Mouse (Mus musculus): ENCODE results near the gene Il4ra. TPM values are rescaled to one million over a fixed set of nuclear protein-coding genes. Genes with fewer than 3 reads are reported as not detected.
A peak's percentile ranks its signal among the peaks of the same experiment; 100 is the strongest.

The Il4ra gene
- polyA plus RNA-seq, 1 experiment from 2014 or later: 5.5 TPM

DNA sequence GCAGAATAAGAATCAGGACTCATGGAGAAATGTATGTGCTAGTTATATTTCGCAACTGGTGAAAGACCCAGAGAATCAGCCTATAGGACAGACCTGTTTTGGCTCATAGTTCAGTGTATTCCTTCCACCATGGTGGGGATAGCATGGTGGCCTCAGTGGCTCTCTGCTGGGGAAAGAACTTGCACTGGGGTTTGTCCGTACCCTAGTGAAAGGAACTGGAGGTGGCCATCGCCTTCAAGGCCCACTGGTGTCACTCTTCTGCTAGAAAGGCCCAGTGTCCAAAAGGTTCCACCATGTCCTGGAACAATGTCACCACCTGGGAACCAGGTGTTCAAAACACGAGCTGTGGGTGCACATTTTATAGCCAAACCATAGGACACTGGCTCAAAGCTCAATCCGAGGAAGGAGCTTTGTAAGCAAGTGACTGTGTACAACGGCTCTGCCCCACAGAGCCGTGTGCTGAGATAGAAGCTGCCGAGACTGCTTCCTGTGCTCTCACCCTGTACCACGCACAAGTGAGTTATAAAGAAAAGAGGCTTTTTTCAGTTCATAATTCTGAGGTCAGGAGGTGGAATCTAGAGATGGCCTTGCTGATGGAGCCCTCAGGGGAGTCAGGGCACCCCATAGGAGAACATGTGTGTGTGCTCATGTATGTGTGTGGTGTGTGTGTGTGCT, 27.8 kb downstream of the Il4ra start:
- WGBS: 84% methylated on average over 9 of the region's 9 CpGs
- H3K4me1 ChIP-seq: peaks cover 11% of the 10 kb centered on the region
- H3K4me3 ChIP-seq: no peak overlapping the region
- no peak for DNase-seq (ENCODE audit: low spot score)
- H3K27ac ChIP-seq (replicated peaks): no peak overlapping the region
- H3K27me3 ChIP-seq (ENCODE audit: low read depth, poor library complexity, severe bottlenecking): peaks cover 27% of the 10 kb centered on the region
- no peaks in the 10 kb centered on the region for H3K9me3 ChIP-seq (replicated peaks)
- H3K36me3 ChIP-seq: no peaks in the 10 kb centered on the region

DNA sequence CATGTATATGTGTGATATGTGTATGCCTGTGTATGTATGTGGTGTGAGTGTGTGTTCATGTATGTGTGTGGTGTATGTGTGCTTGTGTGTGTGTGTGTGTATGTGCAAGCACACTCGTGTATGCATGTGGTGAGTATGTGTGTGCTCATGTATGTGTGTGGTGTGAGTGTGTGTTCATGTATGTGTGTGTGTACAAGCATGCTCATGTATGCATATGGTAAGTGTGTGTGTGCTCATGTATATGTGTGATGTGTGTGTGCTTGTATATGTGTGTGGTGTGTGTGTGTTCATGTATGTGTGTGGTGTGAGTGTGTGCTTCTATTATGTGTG, 28.3 kb downstream of the Il4ra start:
- no peaks in the 10 kb centered on the region for H3K9me3 ChIP-seq (replicated peaks)
- H3K27me3 ChIP-seq (ENCODE audit: low read depth, poor library complexity, severe bottlenecking): peaks cover 27% of the 10 kb centered on the region
- H3K4me3 ChIP-seq: no peak overlapping the region
- no peaks in the 10 kb centered on the region for H3K36me3 ChIP-seq
- H3K4me1 ChIP-seq: peaks cover 11% of the 10 kb centered on the region
- DNase-seq (ENCODE audit: low spot score): no peak
- 82% methylated on average over 1 of the region's 1 CpGs for WGBS
- H3K27ac ChIP-seq (replicated peaks): no peak overlapping the region

DNA sequence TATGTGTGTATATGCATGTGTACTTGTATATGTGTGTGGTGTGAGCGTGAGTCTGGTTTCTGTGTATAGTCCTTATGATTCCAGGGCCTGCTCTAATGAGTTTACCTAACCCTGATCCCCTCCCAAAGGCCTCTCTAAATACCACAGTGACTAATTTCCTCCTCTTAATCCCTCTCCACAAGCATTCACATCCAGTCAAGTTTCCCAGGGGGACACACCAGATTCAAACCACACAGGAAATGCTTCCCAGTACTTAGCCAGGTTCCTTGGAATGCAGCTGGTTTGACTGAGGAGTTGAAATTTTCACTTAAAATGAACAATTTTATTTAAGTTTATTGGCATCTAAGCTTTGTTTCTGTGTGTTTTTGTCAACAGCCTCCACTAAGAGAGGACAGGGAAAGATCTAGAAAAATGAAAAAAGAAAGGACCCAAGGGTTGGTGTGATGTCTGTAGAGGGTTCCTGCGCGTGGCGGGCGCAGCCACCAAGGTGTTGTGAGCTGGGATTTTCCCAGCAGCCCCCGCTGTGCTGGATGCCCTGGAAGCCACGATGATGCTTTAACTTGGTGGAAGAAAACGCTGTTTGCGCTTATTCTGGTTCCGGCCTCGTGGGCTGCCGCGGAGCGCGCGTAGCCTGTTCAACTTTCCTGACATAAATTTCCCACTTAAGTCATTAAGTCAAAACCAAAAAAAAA, 28.9 kb downstream of the Il4ra start:
- DNase-seq (ENCODE audit: low spot score): no peak
- peaks cover 11% of the 10 kb centered on the region for H3K4me1 ChIP-seq
- no peaks in the 10 kb centered on the region for H3K9me3 ChIP-seq (replicated peaks)
- H3K4me3 ChIP-seq: peak overlapping the region; percentile 54
- H3K27ac ChIP-seq (replicated peaks): peak overlapping the region; percentile 68
- H3K36me3 ChIP-seq: no peaks in the 10 kb centered on the region
- WGBS: 8% methylated on average over 16 of the region's 16 CpGs
- H3K27me3 ChIP-seq (ENCODE audit: low read depth, poor library complexity, severe bottlenecking): peaks cover 27% of the 10 kb centered on the region

DNA sequence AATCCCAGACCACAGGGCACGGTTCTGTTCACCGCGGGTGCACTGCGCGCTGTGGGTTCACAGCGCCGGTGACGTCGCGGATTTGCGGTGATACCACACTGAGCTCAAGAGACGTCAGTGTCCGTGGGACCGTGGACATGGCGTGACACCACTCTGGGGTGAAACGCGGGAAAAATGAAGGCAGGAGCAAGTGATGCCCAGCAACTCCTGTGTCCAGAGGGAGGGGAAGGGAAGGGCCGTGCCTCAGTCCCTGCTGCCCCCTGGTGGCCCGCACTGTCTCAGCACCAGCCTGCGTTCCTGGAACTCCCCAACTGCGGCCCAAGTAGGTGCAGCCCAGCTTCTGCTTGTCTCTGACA, 29.4 kb downstream of the Il4ra start:
- Histone ChIP-seq H3K4me1 (peaks cover 11% of the 10 kb centered on the region), H3K36me3 (no peaks in the 10 kb centered on the region), H3K27me3 (ENCODE audit: low read depth, poor library complexity, severe bottlenecking) (peaks cover 27% of the 10 kb centered on the region), H3K9me3 (replicated peaks) (no peaks in the 10 kb centered on the region), H3K27ac (replicated peaks) (peak overlapping the region; percentile 68), H3K4me3 (peak overlapping the region; percentile 54)
- WGBS: 3% methylated on average over 21 of the region's 21 CpGs
- DNase-seq (ENCODE audit: low spot score): peak; percentile 87

DNA sequence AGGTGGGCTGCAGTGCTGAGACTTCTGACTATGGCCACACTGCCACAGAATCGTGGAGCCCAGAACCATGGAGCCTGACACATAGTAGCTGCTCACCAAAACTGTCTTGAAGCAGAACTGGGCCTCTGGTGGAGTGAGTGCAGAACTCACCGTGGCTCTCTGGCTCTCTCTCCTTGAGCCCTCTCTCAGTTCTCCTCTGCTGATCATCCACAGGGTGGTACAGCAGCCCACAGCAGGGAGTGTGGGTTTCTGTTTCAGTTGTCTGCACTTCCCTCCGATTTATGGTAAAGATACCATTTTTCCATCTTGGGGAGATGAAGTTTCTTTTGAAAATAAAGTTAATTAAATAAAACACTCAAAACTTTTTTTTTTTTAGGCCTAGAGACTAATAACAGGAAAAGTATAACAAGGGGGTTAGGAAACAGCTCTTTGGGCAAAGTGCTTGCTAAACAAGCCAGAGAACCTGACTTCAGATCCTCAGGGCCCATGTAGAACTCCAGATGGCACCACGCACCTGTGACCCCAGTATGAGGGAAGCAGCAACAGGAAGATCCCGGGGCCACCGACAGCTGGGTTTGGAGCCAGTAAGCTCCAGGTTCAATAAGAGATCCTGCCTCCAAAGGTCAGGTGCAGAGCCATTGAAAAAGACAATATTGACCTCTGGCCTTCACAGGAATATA, 31.5 kb downstream of the Il4ra start:
- no peaks in the 10 kb centered on the region for H3K9me3 ChIP-seq (replicated peaks)
- no peak for DNase-seq (ENCODE audit: low spot score)
- H3K27me3 ChIP-seq (ENCODE audit: low read depth, poor library complexity, severe bottlenecking): peaks cover 27% of the 10 kb centered on the region
- WGBS: 78% methylated on average over 6 of the region's 6 CpGs
- no peak overlapping the region for H3K27ac ChIP-seq (replicated peaks)
- no peaks in the 10 kb centered on the region for H3K36me3 ChIP-seq
- H3K4me3 ChIP-seq: no peak overlapping the region
- H3K4me1 ChIP-seq: peaks cover 11% of the 10 kb centered on the region

DNA sequence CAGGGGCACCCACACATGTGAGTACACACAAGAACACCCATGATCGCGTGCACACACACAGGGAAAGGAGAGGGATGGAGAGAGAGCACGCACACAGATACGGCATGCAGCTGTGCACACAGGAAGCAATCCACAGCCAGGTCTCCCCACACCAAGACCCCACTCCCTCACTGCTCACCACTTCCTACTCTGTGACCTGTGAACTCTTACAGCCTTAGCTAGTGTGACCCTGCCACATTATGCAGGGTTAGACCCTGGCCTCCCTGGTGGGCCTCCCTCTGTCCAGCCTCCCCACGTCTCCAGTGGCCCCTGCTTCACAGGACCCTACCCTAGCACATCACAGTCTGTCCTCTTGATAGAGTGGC, 32.1 kb downstream of the Il4ra start:
- Histone ChIP-seq H3K27ac (replicated peaks) (no peak overlapping the region), H3K27me3 (ENCODE audit: low read depth, poor library complexity, severe bottlenecking) (peaks cover 22% of the 10 kb centered on the region), H3K36me3 (no peaks in the 10 kb centered on the region), H3K9me3 (replicated peaks) (no peaks in the 10 kb centered on the region), H3K4me3 (no peak overlapping the region), H3K4me1 (peaks cover 11% of the 10 kb centered on the region)
- WGBS: 80% methylated on average over 5 of the region's 5 CpGs
- DNase-seq (ENCODE audit: low spot score): no peak

DNA sequence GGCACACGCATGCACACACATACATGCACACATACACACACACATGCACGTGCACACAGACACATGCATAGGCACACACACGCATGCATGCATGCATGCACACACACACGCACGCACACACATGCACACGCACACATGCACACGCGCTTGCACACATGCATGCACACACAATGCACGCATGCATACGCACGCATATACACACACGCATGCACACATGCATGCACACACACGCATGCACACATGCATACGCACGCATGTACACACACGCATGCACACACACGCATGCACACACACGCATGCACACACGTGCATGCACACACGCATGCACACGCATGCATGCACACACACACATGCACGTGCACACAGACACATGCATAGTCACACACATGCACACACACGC, 34.4 kb downstream of the Il4ra start:
- Histone ChIP-seq H3K36me3 (no peaks in the 10 kb centered on the region), H3K4me1 (no peaks in the 10 kb centered on the region; the same call in 1 of the 2 replicates), H3K9me3 (replicated peaks) (no peaks in the 10 kb centered on the region), H3K27me3 (ENCODE audit: low read depth, poor library complexity, severe bottlenecking) (peaks cover 14% of the 10 kb centered on the region), H3K27ac (replicated peaks) (no peak overlapping the region), H3K4me3 (no peak overlapping the region)
- 97% methylated on average over 23 of the region's 23 CpGs for WGBS
- no peak for DNase-seq (ENCODE audit: low spot score)

DNA sequence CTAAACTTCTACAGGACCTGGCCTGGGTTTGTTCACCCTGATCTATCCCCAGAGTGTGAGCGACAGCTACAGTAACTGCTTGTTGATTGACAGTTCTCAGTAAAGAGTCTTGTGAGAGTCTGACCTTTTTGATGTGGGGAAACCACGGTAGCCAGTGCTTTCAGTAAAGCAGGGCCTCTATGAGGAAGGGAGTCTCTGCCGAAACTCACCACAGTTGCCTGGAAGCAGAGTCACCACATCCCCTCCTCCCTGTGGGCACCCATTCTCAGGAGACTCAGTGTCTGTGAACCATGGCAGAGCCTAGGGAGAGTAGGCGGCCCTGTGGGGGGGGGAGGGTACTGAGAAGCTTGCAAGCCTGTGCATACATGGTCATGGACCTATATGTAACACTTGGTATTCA, 36.8 kb downstream of the Il4ra start:
- WGBS: 87% methylated on average over 4 of the region's 4 CpGs
- Histone ChIP-seq H3K4me3 (no peak overlapping the region), H3K27me3 (ENCODE audit: low read depth, poor library complexity, severe bottlenecking) (no peaks in the 10 kb centered on the region), H3K27ac (replicated peaks) (no peak overlapping the region), H3K36me3 (no peaks in the 10 kb centered on the region), H3K4me1 (no peaks in the 10 kb centered on the region), H3K9me3 (replicated peaks) (no peaks in the 10 kb centered on the region)
- DNase-seq (ENCODE audit: low spot score): no peak

DNA sequence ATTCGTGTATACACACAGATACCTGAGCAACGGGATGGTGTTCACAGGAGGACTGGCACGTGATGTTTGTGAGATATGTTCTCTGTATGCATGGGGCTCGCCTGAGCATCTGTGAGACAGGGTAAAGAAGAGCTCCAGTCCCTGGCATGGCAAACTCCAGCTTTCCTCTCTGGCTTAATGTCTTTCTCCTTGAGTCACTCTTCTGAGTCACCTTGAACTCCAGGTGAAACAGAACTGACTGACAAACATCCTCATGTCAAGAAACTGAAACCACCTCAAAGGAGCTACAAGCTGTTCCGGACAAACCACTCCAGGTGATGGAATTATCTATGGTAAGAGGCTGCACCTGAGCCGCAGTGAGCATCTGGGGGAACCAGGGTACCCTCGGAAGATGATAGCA, 38.0 kb downstream of the Il4ra start:
- H3K9me3 ChIP-seq (replicated peaks): no peaks in the 10 kb centered on the region
- no peaks in the 10 kb centered on the region for H3K27me3 ChIP-seq (ENCODE audit: low read depth, poor library complexity, severe bottlenecking)
- WGBS: 90% methylated on average over 7 of the region's 7 CpGs
- no peaks in the 10 kb centered on the region for H3K36me3 ChIP-seq
- no peak overlapping the region for H3K4me3 ChIP-seq
- H3K4me1 ChIP-seq: no peaks in the 10 kb centered on the region
- no peak overlapping the region for H3K27ac ChIP-seq (replicated peaks)
- no peak for DNase-seq (ENCODE audit: low spot score)

DNA sequence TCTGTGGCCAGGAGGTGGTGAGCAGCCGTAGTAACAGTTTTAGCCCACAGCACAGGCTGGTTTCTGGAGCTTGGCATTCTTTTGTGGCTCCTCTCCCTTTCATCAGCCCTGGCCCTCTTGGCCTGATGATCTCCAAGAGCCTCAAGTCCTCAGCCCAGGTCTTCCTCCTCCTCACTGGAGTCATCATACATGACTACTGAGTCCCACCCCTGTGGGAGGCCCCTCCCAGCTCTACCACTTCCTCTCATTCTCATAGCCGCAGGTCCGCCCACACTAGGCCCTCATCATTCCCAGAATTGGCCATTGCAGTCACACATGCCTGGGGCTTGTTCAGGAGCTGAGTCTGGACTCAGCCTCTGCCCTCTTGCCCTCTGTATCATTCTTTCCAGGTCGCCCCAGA, 41.9 kb downstream of the Il4ra start:
- Histone ChIP-seq H3K36me3 (no peaks in the 10 kb centered on the region), H3K4me1 (0 out of 2 replicates have a peak, but pooled peaks cover 3% of the 10 kb centered on the region), H3K27me3 (ENCODE audit: low read depth, poor library complexity, severe bottlenecking) (no peaks in the 10 kb centered on the region), H3K4me3 (no peak overlapping the region), H3K9me3 (replicated peaks) (no peaks in the 10 kb centered on the region), H3K27ac (replicated peaks) (no peak overlapping the region)
- whole genome bisulfite sequencing: 83% methylated on average over 4 of the region's 4 CpGs
- DNase-seq (ENCODE audit: low spot score): no peak

DNA sequence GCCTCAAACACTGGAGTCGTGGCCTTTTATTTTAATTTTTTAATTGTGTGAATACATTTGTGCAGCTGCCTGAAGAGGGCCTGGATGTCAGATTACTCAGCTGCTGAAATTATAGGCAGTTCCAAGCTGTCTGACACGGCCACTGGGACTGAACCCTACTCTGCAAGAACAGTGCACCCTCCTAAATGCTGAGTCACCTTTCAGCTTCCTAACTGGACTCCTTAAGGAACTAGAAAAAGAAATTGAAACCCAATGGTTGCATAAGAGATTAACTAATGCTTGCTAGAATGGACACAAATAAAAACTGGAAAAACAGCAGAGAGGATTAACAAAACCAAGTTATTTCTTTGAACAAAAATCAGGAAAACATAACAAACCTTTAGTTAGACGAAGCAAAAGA, 44.5 kb downstream of the Il4ra start:
- Histone ChIP-seq H3K36me3 (no peaks in the 10 kb centered on the region), H3K4me3 (no peak overlapping the region), H3K27ac (replicated peaks) (no peak overlapping the region), H3K27me3 (ENCODE audit: low read depth, poor library complexity, severe bottlenecking) (no peaks in the 10 kb centered on the region), H3K4me1 (0 out of 2 replicates have a peak, but pooled peaks cover 7% of the 10 kb centered on the region), H3K9me3 (replicated peaks) (no peaks in the 10 kb centered on the region)
- no peak for DNase-seq (ENCODE audit: low spot score)
- 79% methylated on average over 3 of the region's 3 CpGs for WGBS

DNA sequence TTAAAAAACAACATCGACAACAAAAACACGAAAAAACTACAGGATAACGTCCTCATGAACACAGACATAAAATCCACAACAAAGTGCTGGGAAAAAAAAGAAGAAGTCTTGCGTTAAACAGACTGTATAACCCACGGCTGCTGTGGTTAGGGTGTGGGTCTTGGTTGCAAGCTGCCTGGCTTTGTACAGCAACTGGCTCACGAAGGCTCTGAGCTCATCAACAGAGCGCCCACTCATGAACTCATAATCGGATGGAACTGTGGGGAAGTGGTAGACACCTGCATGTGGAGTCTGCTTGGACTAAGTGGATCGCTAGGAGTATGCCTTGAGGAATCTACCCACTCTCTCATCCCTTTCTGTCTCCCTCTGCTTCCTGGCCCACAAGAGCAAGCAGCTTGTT, 45.2 kb downstream of the Il4ra start:
- Histone ChIP-seq H3K27ac (replicated peaks) (0 out of 2 replicates have a peak overlapping the region, but pooled peaks have one; percentile 3), H3K4me3 (no peak overlapping the region), H3K4me1 (0 out of 2 replicates have a peak, but pooled peaks cover 7% of the 10 kb centered on the region), H3K9me3 (replicated peaks) (no peaks in the 10 kb centered on the region), H3K36me3 (no peaks in the 10 kb centered on the region), H3K27me3 (ENCODE audit: low read depth, poor library complexity, severe bottlenecking) (no peaks in the 10 kb centered on the region)
- DNase-seq (ENCODE audit: low spot score): no peak
- WGBS: 95% methylated on average over 9 of the region's 9 CpGs

Measured in midbrain, embryonic 10.5 days (tissue).